9 mouse cellular contexts compared by ENCODE assay signal in genomic region chr12:29872156-29872815, GRCm38 (mm10).
DNase-seq lines count a peak whose midpoint lies in the region; TF ChIP-seq lines count a peak whose summit lies in the region.
"Had no signal": no experiment of that assay in that cellular context is flagged by ENCODE, and none has a peak within 500 bp of the region (broad histone marks: within the 10 kb centered on the region; RNA-seq: fewer than 3 reads in every experiment).

No protein-coding gene starts in this region.

- TF ChIP-seq POLR2A in cortical plate, adult 2 months (IDR thresholded peaks at IDR 0.05; ENCODE audit: extremely low read depth, insufficient read depth, low read length), result peak; percentile 82

- H3K27me3 ChIP-seq in hindbrain, embryonic 10.5 days (ENCODE audit: insufficient read depth, poor library complexity, severe bottlenecking), result 0 out of 2 replicates have a peak, but pooled peaks cover 3% of the 10 kb centered on the region
- H3K27me3 ChIP-seq: stomach, embryonic 15.5 days had no signal

- no peak for TF ChIP-seq CTCF in cortical plate, adult 2 months (IDR thresholded peaks at IDR 0.05; ENCODE audit: extremely low read depth, insufficient read depth, low read length)
- TF ChIP-seq CTCF in gastrocnemius, adult 2 months (IDR thresholded peaks at IDR 0.05), result no peak

- no peak overlapping the region for H3K4me3 ChIP-seq in cortical plate, adult 2 months (ENCODE audit: insufficient read depth, low read length)
- H3K4me3 ChIP-seq in hindbrain, embryonic 10.5 days, result no peak overlapping the region
- no peak overlapping the region for H3K4me3 ChIP-seq in gastrocnemius, adult 2 months
- H3K4me3 ChIP-seq: stomach, embryonic 15.5 days had no signal

- no peaks in the 10 kb centered on the region for H3K36me3 ChIP-seq in hindbrain, embryonic 10.5 days
- H3K36me3 ChIP-seq: stomach, embryonic 15.5 days had no signal

- no peaks in the 10 kb centered on the region for H3K9me3 ChIP-seq in hindbrain, embryonic 10.5 days
- H3K9me3 ChIP-seq: stomach, embryonic 15.5 days had no signal

- H3K27ac ChIP-seq in cortical plate, adult 2 months (ENCODE audit: insufficient read depth, low read length), result peak overlapping the region; percentile 82
- peak overlapping the region; percentile 68 for H3K27ac ChIP-seq in hindbrain, embryonic 10.5 days
- H3K27ac ChIP-seq in gastrocnemius, adult 2 months, result no peak overlapping the region
- H3K27ac ChIP-seq: stomach, embryonic 15.5 days had no signal

- intact Hi-C loops in left cerebral cortex, postnatal 4 days (cut with DNase I), result no loop called here
- intact Hi-C loops in gastrocnemius, adult 2 months (cut with DNase I), result no loop called here

- 17% methylated on average over 7 of the region's 7 CpGs for WGBS in hindbrain, embryonic 10.5 days

- peaks cover 19% of the 10 kb centered on the region for H3K4me1 ChIP-seq in cortical plate, adult 2 months (ENCODE audit: control insufficient read depth, insufficient read depth, low read length)
- H3K4me1 ChIP-seq in hindbrain, embryonic 10.5 days (replicated peaks), result peaks cover 21% of the 10 kb centered on the region
- H3K4me1 ChIP-seq: stomach, embryonic 15.5 days had no signal

- peak; percentile 99 for DNase-seq in brain, adult 2 months (ENCODE audit: low read depth, low spot score)
- peak; percentile 78 for DNase-seq in hindbrain, embryonic 10.5 days (ENCODE audit: low spot score)
- DNase-seq in left cerebral cortex, postnatal 4 days, result peak; percentile 92
- peak; percentile 93 to 94 for DNase-seq in right cerebral cortex, adult 2 months (ENCODE audit: low spot score in 2 of 2)
- DNase-seq in gastrocnemius, adult 2 months, result no peak
- DNase-seq in lung, postnatal 14 days, result no peak
- DNase-seq in ovary, postnatal 36 days (ENCODE audit: low spot score), result no peak

Comparison
In these comparisons a context has a peak if more than half of its experiments do, and no peak if none do; other contexts are left out.
1. DNase-seq: peak in brain, adult 2 months (single experiment), hindbrain, embryonic 10.5 days (single experiment), left cerebral cortex, postnatal 4 days (single experiment) and right cerebral cortex, adult 2 months (2 of 2); none in gastrocnemius, adult 2 months (single experiment), lung, postnatal 14 days (single experiment) and ovary, postnatal 36 days (single experiment).